Mouse (Mus musculus) B cell, adult 2 months (primary cell): ENCODE results near the gene Ebp.
A peak's percentile ranks its signal among the peaks of the same experiment; 100 is the strongest.

Experiments used
- DNase-seq, 2 experiments: peaks; one replicate each; pipeline ENCODE4 v3.0.0; 2022

Ebp gene

GRCm38 (mm10) chrX:8182871-8183540 lies 10.3 kb downstream of the Ebp start:
- no peak for DNase-seq

- no peak for DNase-seq
These were observed 13.7 kb downstream of the Ebp start for GRCm38 (mm10) chrX:8179646-8180045.

- DNase-seq: no peak
These were observed 14.4 kb downstream of the Ebp start for GRCm38 (mm10) chrX:8178871-8179270.

GRCm38 (mm10) chrX:8175504-8176385 lies 17.6 kb downstream of the Ebp start, which contains the start of gene Tbc1d25:
Tbc1d25 (minus strand) TSS chrX:8176181.
- peak; percentile 82 to 85 for DNase-seq

- DNase-seq: no peak
These were observed 18.2 kb downstream of the Ebp start for GRCm38 (mm10) chrX:8175169-8175503.

- DNase-seq: peak; percentile 50 to 60
These were observed 25.3 kb downstream of the Ebp start for GRCm38 (mm10) chrX:8167716-8168647.

GRCm38 (mm10) chrX:8164471-8164870 lies 28.8 kb downstream of the Ebp start:
- DNase-seq: no peak

GRCm38 (mm10) chrX:8163076-8163475 lies 30.2 kb downstream of the Ebp start:
- DNase-seq: no peak

- DNase-seq: peak; percentile 85 to 88
These were observed 47.9 kb downstream of the Ebp start, which contains the start of gene Rbm3 for GRCm38 (mm10) chrX:8145153-8145991. Rbm3 (minus strand) TSS chrX:8145880.

- DNase-seq: no peak
These were observed 49.6 kb downstream of the Ebp start for GRCm38 (mm10) chrX:8143750-8144149.

- DNase-seq: peak in 1 of 2 experiments; percentile 8
These were observed 50.4 kb downstream of the Ebp start for GRCm38 (mm10) chrX:8142948-8143347.

- peak; percentile 5 to 10 for DNase-seq
These were observed 52.3 kb downstream of the Ebp start for GRCm38 (mm10) chrX:8141058-8141457.

- peak in 1 of 2 experiments; percentile 4 for DNase-seq
These were observed 52.9 kb downstream of the Ebp start for GRCm38 (mm10) chrX:8140446-8140845.

GRCm38 (mm10) chrX:8139480-8139879 lies 53.8 kb downstream of the Ebp start:
- DNase-seq: peak in 1 of 2 experiments; percentile 2

- DNase-seq: peak; percentile 8 to 10
These were observed 57.4 kb downstream of the Ebp start for GRCm38 (mm10) chrX:8135886-8136285.
